Mouse (Mus musculus): ENCODE data around the gene Lmo2. TPM values are rescaled to one million over a fixed set of nuclear protein-coding genes. Genes with fewer than 3 reads are reported as not detected.

The Lmo2 gene
- polyA plus RNA-seq, 1 experiment from 2014 or later: 10.6 TPM

- H3K36me3 ChIP-seq (ENCODE audit: control insufficient read depth, insufficient read depth, low read length): no peaks in the 10 kb centered on the region
- H3K4me3 ChIP-seq (ENCODE audit: low read depth, low read length): no peak overlapping the region
- ATAC-seq (ENCODE audit: low FRiP score, low TSS enrichment) (no peak), DNase-seq (ENCODE audit: low spot score) (no peak)
- WGBS: 86% methylated on average over 2 of the region's 2 CpGs
- no peaks in the 10 kb centered on the region for H3K9me3 ChIP-seq (ENCODE audit: control insufficient read depth, low read length)
- TF ChIP-seq CTCF (IDR thresholded peaks at IDR 0.05; ENCODE audit: low read depth) (no peak), EP300 (optimal IDR thresholded peaks at IDR 0.05) (no peak)
- no peak overlapping the region for H3K27ac ChIP-seq (replicated peaks)
- H3K27me3 ChIP-seq (ENCODE audit: control insufficient read depth, insufficient read depth, low read length): no peaks in the 10 kb centered on the region
- no peaks in the 10 kb centered on the region for H3K4me1 ChIP-seq (replicated peaks; ENCODE audit: control insufficient read depth, insufficient read depth)
- no peak overlapping the region for H3K4me2 ChIP-seq (replicated peaks; ENCODE audit: low read depth)
- no peak overlapping the region for H3K9ac ChIP-seq (ENCODE audit: low read length)
Observed at GRCm38 (mm10) chr2:103918375-103918774, 39.4 kb upstream of the Lmo2 start.

- no peaks in the 10 kb centered on the region for H3K27me3 ChIP-seq (ENCODE audit: control insufficient read depth, insufficient read depth, low read length)
- TF ChIP-seq CTCF (IDR thresholded peaks at IDR 0.05; ENCODE audit: low read depth) (no peak), EP300 (optimal IDR thresholded peaks at IDR 0.05) (no peak)
- no peak overlapping the region for H3K4me2 ChIP-seq (replicated peaks; ENCODE audit: low read depth)
- no peak overlapping the region for H3K27ac ChIP-seq (replicated peaks)
- 86% methylated on average over 6 of the region's 6 CpGs for WGBS
- no peak overlapping the region for H3K9ac ChIP-seq (ENCODE audit: low read length)
- ATAC-seq (ENCODE audit: low FRiP score, low TSS enrichment): no peak
- H3K4me3 ChIP-seq (ENCODE audit: low read depth, low read length): no peak overlapping the region
- no peaks in the 10 kb centered on the region for H3K9me3 ChIP-seq (ENCODE audit: control insufficient read depth, low read length)
- H3K4me1 ChIP-seq (replicated peaks; ENCODE audit: control insufficient read depth, insufficient read depth): no peaks in the 10 kb centered on the region
- no peaks in the 10 kb centered on the region for H3K36me3 ChIP-seq (ENCODE audit: control insufficient read depth, insufficient read depth, low read length)
- DNase-seq (ENCODE audit: low spot score): no peak
Observed at GRCm38 (mm10) chr2:103919488-103919887, 38.3 kb upstream of the Lmo2 start.

GRCm38 (mm10) chr2:103926586-103927113 lies 31.1 kb upstream of the Lmo2 start:
- no peak overlapping the region for H3K4me2 ChIP-seq (replicated peaks; ENCODE audit: low read depth)
- DNase-seq (ENCODE audit: low spot score): no peak
- H3K4me1 ChIP-seq (replicated peaks; ENCODE audit: control insufficient read depth, insufficient read depth): no peaks in the 10 kb centered on the region
- no peak overlapping the region for H3K27ac ChIP-seq (replicated peaks)
- 84% methylated on average over 4 of the region's 4 CpGs for WGBS
- H3K36me3 ChIP-seq (ENCODE audit: control insufficient read depth, insufficient read depth, low read length): no peaks in the 10 kb centered on the region
- H3K9me3 ChIP-seq (ENCODE audit: control insufficient read depth, low read length): no peaks in the 10 kb centered on the region
- H3K4me3 ChIP-seq (ENCODE audit: low read depth, low read length): no peak overlapping the region
- no peak overlapping the region for H3K9ac ChIP-seq (ENCODE audit: low read length)
- TF ChIP-seq EP300 (optimal IDR thresholded peaks at IDR 0.05): no peak
- TF ChIP-seq CTCF (IDR thresholded peaks at IDR 0.05; ENCODE audit: low read depth): no peak
- no peak for ATAC-seq (ENCODE audit: low FRiP score, low TSS enrichment)
- H3K27me3 ChIP-seq (ENCODE audit: control insufficient read depth, insufficient read depth, low read length): no peaks in the 10 kb centered on the region

- Histone ChIP-seq H3K36me3 (ENCODE audit: control insufficient read depth, insufficient read depth, low read length) (no peaks in the 10 kb centered on the region), H3K9ac (ENCODE audit: low read length) (no peak overlapping the region), H3K4me1 (replicated peaks; ENCODE audit: control insufficient read depth, insufficient read depth) (no peaks in the 10 kb centered on the region), H3K9me3 (ENCODE audit: control insufficient read depth, low read length) (no peaks in the 10 kb centered on the region), H3K27me3 (ENCODE audit: control insufficient read depth, insufficient read depth, low read length) (no peaks in the 10 kb centered on the region), H3K4me2 (replicated peaks; ENCODE audit: low read depth) (no peak overlapping the region), H3K4me3 (ENCODE audit: low read depth, low read length) (no peak overlapping the region), H3K27ac (replicated peaks) (no peak overlapping the region)
- ATAC-seq (ENCODE audit: low FRiP score, low TSS enrichment) (no peak), DNase-seq (ENCODE audit: low spot score) (no peak)
- no peak for TF ChIP-seq EP300 (optimal IDR thresholded peaks at IDR 0.05)
- TF ChIP-seq CTCF (IDR thresholded peaks at IDR 0.05; ENCODE audit: low read depth): no peak
- 65% methylated on average over 1 of the region's 1 CpGs for WGBS
Observed at GRCm38 (mm10) chr2:103927610-103928145, 30.1 kb upstream of the Lmo2 start.

GRCm38 (mm10) chr2:103930306-103931019 lies 27.3 kb upstream of the Lmo2 start:
- no peak overlapping the region for H3K9ac ChIP-seq (ENCODE audit: low read length)
- no peaks in the 10 kb centered on the region for H3K4me1 ChIP-seq (replicated peaks; ENCODE audit: control insufficient read depth, insufficient read depth)
- no peaks in the 10 kb centered on the region for H3K27me3 ChIP-seq (ENCODE audit: control insufficient read depth, insufficient read depth, low read length)
- WGBS: 60% methylated on average over 13 of the region's 13 CpGs
- H3K36me3 ChIP-seq (ENCODE audit: control insufficient read depth, insufficient read depth, low read length): no peaks in the 10 kb centered on the region
- no peaks in the 10 kb centered on the region for H3K9me3 ChIP-seq (ENCODE audit: control insufficient read depth, low read length)
- no peak overlapping the region for H3K4me3 ChIP-seq (ENCODE audit: low read depth, low read length)
- DNase-seq (ENCODE audit: low spot score) (no peak), ATAC-seq (ENCODE audit: low FRiP score, low TSS enrichment) (no peak)
- H3K4me2 ChIP-seq (replicated peaks; ENCODE audit: low read depth): no peak overlapping the region
- no peak for TF ChIP-seq CTCF (IDR thresholded peaks at IDR 0.05; ENCODE audit: low read depth)
- no peak for TF ChIP-seq EP300 (optimal IDR thresholded peaks at IDR 0.05)
- H3K27ac ChIP-seq (replicated peaks): no peak overlapping the region

- H3K4me1 ChIP-seq (replicated peaks; ENCODE audit: control insufficient read depth, insufficient read depth): no peaks in the 10 kb centered on the region
- WGBS: 56% methylated on average over 7 of the region's 7 CpGs
- ATAC-seq (ENCODE audit: low FRiP score, low TSS enrichment): no peak
- TF ChIP-seq CTCF (IDR thresholded peaks at IDR 0.05; ENCODE audit: low read depth) (no peak), EP300 (optimal IDR thresholded peaks at IDR 0.05) (no peak)
- no peak overlapping the region for H3K27ac ChIP-seq (replicated peaks)
- no peak overlapping the region for H3K4me3 ChIP-seq (ENCODE audit: low read depth, low read length)
- no peaks in the 10 kb centered on the region for H3K27me3 ChIP-seq (ENCODE audit: control insufficient read depth, insufficient read depth, low read length)
- no peak overlapping the region for H3K4me2 ChIP-seq (replicated peaks; ENCODE audit: low read depth)
- H3K36me3 ChIP-seq (ENCODE audit: control insufficient read depth, insufficient read depth, low read length): no peaks in the 10 kb centered on the region
- no peak for DNase-seq (ENCODE audit: low spot score)
- H3K9ac ChIP-seq (ENCODE audit: low read length): no peak overlapping the region
- H3K9me3 ChIP-seq (ENCODE audit: control insufficient read depth, low read length): no peaks in the 10 kb centered on the region
Observed at GRCm38 (mm10) chr2:103931511-103931911, 26.3 kb upstream of the Lmo2 start.
